Mouse (Mus musculus): ENCODE results near the gene Faf2. TPM values are rescaled to one million over a fixed set of nuclear protein-coding genes. Genes with fewer than 3 reads are reported as not detected.

Gene Faf2
- polyA plus RNA-seq, 1 experiment from 2014 or later: 28.1 TPM

DNA sequence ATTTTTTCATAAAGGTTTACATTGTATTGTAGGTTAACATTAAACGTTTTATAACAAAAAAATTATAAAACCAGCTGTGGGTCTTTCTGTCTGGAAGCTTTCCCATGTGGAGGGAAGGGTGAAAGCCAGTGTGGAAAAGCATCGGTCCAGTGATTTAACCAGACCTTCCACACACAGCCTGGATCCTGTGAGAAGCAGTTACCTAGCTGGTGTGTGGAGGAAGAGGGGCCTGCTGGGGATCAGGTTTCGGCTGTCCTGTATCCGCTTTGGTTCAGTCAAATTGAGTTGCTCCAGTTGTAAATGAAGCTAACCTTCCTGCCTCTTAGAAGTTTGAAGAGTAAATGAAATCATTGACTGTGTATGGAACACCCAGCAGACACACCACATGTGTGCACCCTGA lies 42.4 kb downstream of the Faf2 start:
- no peak for ATAC-seq
- Histone ChIP-seq H3K36me3 (replicated peaks; ENCODE audit: insufficient read depth, low read length) (peaks cover 29% of the 10 kb centered on the region), H3K9ac (replicated peaks) (no peak overlapping the region), H3K9me3 (ENCODE audit: low read length) (no peaks in the 10 kb centered on the region), H3K4me2 (ENCODE audit: low read depth, low read length) (no peak overlapping the region), H3K4me3 (ENCODE audit: low read depth, low read length) (no peak overlapping the region), H3K27ac (ENCODE audit: low read depth) (no peak overlapping the region), H3K4me1 (ENCODE audit: insufficient read depth) (no peaks in the 10 kb centered on the region), H3K27me3 (ENCODE audit: insufficient read depth, low read length) (no peaks in the 10 kb centered on the region)
- no peak for TF ChIP-seq CTCF (IDR thresholded peaks at IDR 0.05; ENCODE audit: low read depth)
- no peak for TF ChIP-seq EP300 (IDR thresholded peaks at IDR 0.05; ENCODE audit: low read depth)
- DNase-seq: no peak
- 87% methylated on average over 4 of the region's 4 CpGs for WGBS (ENCODE audit: insufficient replicate concordance)

DNA sequence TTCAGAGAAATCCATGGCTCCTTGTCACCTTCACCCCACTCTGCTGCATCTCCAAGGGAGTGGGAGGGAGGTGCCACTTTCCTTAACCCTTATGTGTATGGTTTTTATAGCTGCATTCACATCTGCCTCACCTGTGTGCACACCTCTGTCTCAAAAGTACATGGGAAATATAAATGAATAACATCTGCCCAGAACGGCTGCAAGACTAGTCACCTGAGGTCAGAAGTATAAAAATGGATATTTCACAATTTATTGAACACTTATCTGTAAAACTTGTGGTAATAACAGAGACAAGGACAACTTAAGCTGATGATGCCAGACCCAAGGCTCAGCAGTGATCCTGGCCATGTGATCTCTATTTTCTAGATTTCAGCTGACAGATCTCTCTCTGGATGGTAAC lies 42.9 kb downstream of the Faf2 start:
- Histone ChIP-seq H3K4me1 (ENCODE audit: insufficient read depth) (no peaks in the 10 kb centered on the region), H3K9ac (replicated peaks) (no peak overlapping the region), H3K4me3 (ENCODE audit: low read depth, low read length) (no peak overlapping the region), H3K27me3 (ENCODE audit: insufficient read depth, low read length) (no peaks in the 10 kb centered on the region), H3K4me2 (ENCODE audit: low read depth, low read length) (no peak overlapping the region), H3K9me3 (ENCODE audit: low read length) (no peaks in the 10 kb centered on the region), H3K27ac (ENCODE audit: low read depth) (no peak overlapping the region), H3K36me3 (replicated peaks; ENCODE audit: insufficient read depth, low read length) (peaks cover 28% of the 10 kb centered on the region)
- TF ChIP-seq EP300 (IDR thresholded peaks at IDR 0.05; ENCODE audit: low read depth): no peak
- no peak for TF ChIP-seq CTCF (IDR thresholded peaks at IDR 0.05; ENCODE audit: low read depth)
- DNase-seq: no peak
- 73% methylated on average over 1 of the region's 1 CpGs for WGBS (ENCODE audit: insufficient replicate concordance)
- ATAC-seq: peak; percentile 15; the same call in 1 of the 2 replicates

- H3K4me2 ChIP-seq (ENCODE audit: low read depth, low read length): no peak overlapping the region
- DNase-seq (no peak), ATAC-seq (peak; percentile 71)
- no peak overlapping the region for H3K4me3 ChIP-seq (ENCODE audit: low read depth, low read length)
- no peak for TF ChIP-seq CTCF (IDR thresholded peaks at IDR 0.05; ENCODE audit: low read depth)
- no peak for TF ChIP-seq EP300 (IDR thresholded peaks at IDR 0.05; ENCODE audit: low read depth)
- H3K27me3 ChIP-seq (ENCODE audit: insufficient read depth, low read length): no peaks in the 10 kb centered on the region
- H3K9ac ChIP-seq (replicated peaks): no peak overlapping the region
- peaks cover 28% of the 10 kb centered on the region for H3K36me3 ChIP-seq (replicated peaks; ENCODE audit: insufficient read depth, low read length)
- no peaks in the 10 kb centered on the region for H3K9me3 ChIP-seq (ENCODE audit: low read length)
- 75% methylated on average over 7 of the region's 7 CpGs for whole genome bisulfite sequencing (ENCODE audit: insufficient replicate concordance)
- H3K27ac ChIP-seq (ENCODE audit: low read depth): no peak overlapping the region
- H3K4me1 ChIP-seq (ENCODE audit: insufficient read depth): no peaks in the 10 kb centered on the region
Measured at GRCm38 (mm10) chr13:54665062-54665461, 43.5 kb downstream of the Faf2 start.

DNA sequence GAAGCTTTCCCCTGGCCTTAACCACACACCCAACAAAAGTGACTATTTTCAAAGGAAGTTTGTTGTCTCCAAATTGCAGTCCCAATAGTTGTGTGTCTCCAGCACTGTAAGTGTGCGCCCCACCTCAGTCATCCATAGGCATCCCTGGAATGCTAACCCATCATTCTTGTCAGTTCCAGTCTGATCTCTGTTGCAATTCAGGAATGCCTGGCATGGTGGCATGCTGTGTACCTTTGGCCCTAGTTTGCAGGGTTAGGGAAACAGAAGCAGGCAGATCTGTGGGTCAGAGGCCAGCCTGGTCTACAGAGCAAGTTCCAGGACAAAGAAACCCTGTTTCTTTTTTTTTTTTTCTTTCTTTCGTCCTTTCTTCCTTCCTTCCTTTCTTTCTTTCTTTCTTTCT lies 48.9 kb downstream of the Faf2 start:
- no peak for DNase-seq
- no peak for ATAC-seq
- Histone ChIP-seq H3K4me2 (ENCODE audit: low read depth, low read length) (no peak overlapping the region), H3K27ac (ENCODE audit: low read depth) (no peak overlapping the region), H3K9ac (replicated peaks) (no peak overlapping the region), H3K4me1 (ENCODE audit: insufficient read depth) (no peaks in the 10 kb centered on the region; the same call in 1 of the 2 replicates), H3K4me3 (ENCODE audit: low read depth, low read length) (no peak overlapping the region), H3K27me3 (ENCODE audit: insufficient read depth, low read length) (no peaks in the 10 kb centered on the region), H3K9me3 (ENCODE audit: low read length) (no peaks in the 10 kb centered on the region), H3K36me3 (replicated peaks; ENCODE audit: insufficient read depth, low read length) (no peaks in the 10 kb centered on the region)
- 78% methylated on average over 2 of the region's 2 CpGs for WGBS (ENCODE audit: insufficient replicate concordance)
- TF ChIP-seq EP300 (IDR thresholded peaks at IDR 0.05; ENCODE audit: low read depth): no peak
- TF ChIP-seq CTCF (IDR thresholded peaks at IDR 0.05; ENCODE audit: low read depth): no peak

DNA sequence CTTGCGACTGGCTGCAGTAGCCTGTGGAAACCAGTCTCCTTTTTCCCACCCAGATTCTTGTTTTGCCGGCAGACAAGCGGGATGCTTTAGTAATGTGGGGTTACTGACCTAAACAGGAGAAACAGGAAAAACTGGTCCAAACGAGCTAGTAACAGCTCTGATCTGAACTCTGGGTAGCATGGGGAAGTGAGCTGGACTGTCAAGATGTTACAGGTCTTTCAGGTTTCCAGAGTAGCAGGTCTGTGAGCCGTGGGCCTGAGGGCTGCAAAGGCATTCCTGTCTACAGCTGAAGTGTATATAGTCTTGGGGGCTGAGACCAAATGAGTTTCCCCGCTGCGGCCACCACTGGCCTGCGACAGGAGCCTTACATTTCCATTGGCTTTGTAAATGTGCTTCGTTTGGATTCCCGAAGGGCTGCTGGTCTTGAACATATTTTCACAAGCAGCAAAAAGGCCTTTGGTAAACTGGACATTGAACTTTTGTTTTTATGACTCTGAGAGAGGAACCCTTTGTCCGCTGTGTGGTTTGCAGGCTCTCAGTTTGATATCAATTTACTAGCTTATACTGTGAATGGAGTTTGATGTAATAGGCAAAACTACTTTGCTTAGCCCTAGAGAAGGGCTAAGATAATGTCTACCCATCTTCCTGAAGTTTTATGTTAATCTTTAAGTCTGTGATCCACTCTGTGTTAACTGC lies 54.5 kb downstream of the Faf2 start:
- no peak overlapping the region for H3K9ac ChIP-seq (replicated peaks)
- H3K27me3 ChIP-seq (ENCODE audit: insufficient read depth, low read length): no peaks in the 10 kb centered on the region
- no peaks in the 10 kb centered on the region for H3K9me3 ChIP-seq (ENCODE audit: low read length)
- H3K36me3 ChIP-seq (replicated peaks; ENCODE audit: insufficient read depth, low read length): peaks cover 22% of the 10 kb centered on the region
- no peak overlapping the region for H3K4me3 ChIP-seq (ENCODE audit: low read depth, low read length)
- DNase-seq: no peak
- peaks cover 12% of the 10 kb centered on the region for H3K4me1 ChIP-seq (ENCODE audit: insufficient read depth)
- ATAC-seq: no peak
- no peak overlapping the region for H3K4me2 ChIP-seq (ENCODE audit: low read depth, low read length)
- TF ChIP-seq CTCF (IDR thresholded peaks at IDR 0.05; ENCODE audit: low read depth): no peak
- TF ChIP-seq EP300 (IDR thresholded peaks at IDR 0.05; ENCODE audit: low read depth): no peak
- H3K27ac ChIP-seq (ENCODE audit: low read depth): no peak overlapping the region
- 58% methylated on average over 11 of the region's 11 CpGs for WGBS (ENCODE audit: insufficient replicate concordance)

DNA sequence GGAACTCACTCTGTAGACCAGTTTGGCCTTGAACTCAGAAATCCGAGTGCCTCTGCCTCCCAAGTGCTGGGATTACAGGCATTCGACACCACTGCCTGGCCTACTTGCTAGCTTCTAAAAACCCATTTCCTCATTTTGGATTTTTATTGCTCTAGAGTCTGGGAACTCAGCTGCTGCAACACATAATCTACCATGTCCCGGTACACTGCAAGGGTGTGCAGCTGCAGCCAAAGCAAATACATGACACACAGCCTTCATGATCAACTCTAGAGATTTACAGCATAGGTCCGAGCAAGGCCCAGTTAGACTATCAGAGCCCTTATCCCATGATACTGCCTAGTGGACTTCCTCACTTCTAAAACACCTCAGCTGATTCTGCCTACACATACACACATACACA lies 56.7 kb downstream of the Faf2 start:
- no peak for TF ChIP-seq EP300 (IDR thresholded peaks at IDR 0.05; ENCODE audit: low read depth)
- TF ChIP-seq CTCF (IDR thresholded peaks at IDR 0.05; ENCODE audit: low read depth): no peak
- Histone ChIP-seq H3K27ac (ENCODE audit: low read depth) (no peak overlapping the region), H3K36me3 (replicated peaks; ENCODE audit: insufficient read depth, low read length) (peaks cover 44% of the 10 kb centered on the region), H3K4me3 (ENCODE audit: low read depth, low read length) (no peak overlapping the region), H3K9me3 (ENCODE audit: low read length) (no peaks in the 10 kb centered on the region), H3K4me2 (ENCODE audit: low read depth, low read length) (no peak overlapping the region), H3K9ac (replicated peaks) (no peak overlapping the region), H3K27me3 (ENCODE audit: insufficient read depth, low read length) (no peaks in the 10 kb centered on the region), H3K4me1 (ENCODE audit: insufficient read depth) (peaks cover 19% of the 10 kb centered on the region)
- ATAC-seq (no peak), DNase-seq (no peak)
- 74% methylated on average over 4 of the region's 4 CpGs for WGBS (ENCODE audit: insufficient replicate concordance)

Data from liver, postnatal 0 days (tissue).